Mouse (Mus musculus) kidney, adult 8-10 months (tissue): Measurements from ENCODE around the gene Cdh24.
A peak's percentile ranks its signal among the peaks of the same experiment; 100 is the strongest.

Experiments
- DNase-seq, 2 experiments: peaks; one replicate each; pipeline ENCODE4 v3.0.0; 2022

Cdh24 gene

DNA sequence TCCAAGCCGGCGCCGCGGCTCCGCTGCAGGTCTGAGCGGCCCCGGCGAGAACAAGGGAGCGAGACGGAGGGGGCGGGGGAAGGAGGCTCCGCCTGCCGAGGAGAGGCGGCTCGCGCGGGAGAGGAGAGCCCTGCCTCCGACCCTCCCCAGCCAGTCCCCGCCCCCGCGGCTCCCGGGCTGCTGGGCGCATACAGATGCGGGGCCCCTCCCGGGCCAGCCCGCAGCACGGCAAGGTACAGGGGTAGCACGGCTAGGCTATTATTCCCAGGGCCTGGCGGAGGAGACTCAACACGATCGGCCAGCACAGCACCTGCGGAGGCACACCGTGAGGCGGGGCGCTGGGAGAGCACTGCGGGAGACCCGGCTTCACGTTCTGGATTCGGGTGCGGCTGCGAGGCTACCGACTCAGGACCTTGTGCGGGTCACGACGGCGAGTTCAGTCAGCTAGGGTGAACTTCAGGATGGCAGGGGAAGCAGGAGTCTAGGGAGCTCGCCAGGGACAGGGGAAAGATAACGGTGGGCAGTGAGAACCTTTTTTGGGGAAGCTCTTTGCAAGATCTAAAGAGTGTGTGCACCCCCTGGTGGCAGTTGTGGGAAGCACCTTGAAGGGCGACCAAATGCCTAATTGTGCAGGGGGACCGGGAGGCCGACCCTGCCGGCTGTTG is at the start of gene Cdh24:
Cdh24 (minus strand) TSS at position 60 of the 665 bp plus-strand sequence.
- peak; percentile 86 to 88 for DNase-seq

- no peak for DNase-seq
Measured at GRCm38 (mm10) chr14:54687251-54687650, 46.1 kb upstream of the Cdh24 start.

- peak; percentile 100 for DNase-seq
Measured at GRCm38 (mm10) chr14:54686522-54687143, 45.5 kb upstream of the Cdh24 start, which contains the start of gene Acin1. Acin1 (minus strand) TSS chr14:54686931.

DNA sequence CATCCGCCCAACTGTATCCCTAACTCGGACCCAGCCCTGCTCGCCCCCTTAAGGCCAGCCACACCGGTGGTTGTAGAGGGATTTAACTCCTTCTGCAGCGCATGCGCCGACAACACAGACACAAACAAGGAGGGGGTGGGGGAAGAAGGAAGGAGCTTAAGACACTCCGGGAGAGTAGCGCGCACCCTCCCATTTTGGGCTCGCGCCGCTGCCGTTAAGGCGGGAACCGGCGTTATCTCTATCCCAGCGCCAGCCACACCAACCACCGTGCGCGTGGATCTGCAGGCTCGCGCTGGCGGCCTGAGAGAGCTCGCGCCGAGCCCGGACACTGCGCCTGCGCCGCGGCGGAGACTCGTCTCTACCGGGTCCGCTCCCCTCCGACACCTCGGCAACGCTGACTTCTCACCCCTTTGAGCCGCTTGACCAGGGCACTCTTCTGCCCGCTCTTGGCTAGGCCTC is 44.9 kb upstream of the Cdh24 start, which contains the start of gene 1700123O20Rik:
1700123O20Rik (plus strand) TSS at position 154 of the 459 bp plus-strand sequence.
- peak in 1 of 2 experiments; percentile 81 for DNase-seq

DNA sequence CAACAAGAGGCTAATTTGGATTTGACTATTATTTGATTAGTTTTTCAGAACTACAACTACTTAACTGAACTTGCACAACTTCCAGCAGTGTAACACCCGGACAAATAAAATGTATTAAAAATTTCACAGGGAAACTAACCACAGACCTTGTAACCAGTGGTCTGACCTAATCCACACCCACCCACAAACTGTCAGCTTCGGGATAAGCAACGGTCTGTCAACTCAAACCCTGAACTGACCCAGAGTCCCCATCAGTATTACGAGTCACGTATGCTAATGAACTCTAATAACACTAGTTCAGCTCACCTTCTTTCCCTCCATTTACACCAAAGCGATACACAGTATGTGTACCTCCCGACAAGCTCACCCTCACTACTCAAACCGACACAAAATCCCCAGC is 44.3 kb upstream of the Cdh24 start:
- DNase-seq, result no peak

DNA sequence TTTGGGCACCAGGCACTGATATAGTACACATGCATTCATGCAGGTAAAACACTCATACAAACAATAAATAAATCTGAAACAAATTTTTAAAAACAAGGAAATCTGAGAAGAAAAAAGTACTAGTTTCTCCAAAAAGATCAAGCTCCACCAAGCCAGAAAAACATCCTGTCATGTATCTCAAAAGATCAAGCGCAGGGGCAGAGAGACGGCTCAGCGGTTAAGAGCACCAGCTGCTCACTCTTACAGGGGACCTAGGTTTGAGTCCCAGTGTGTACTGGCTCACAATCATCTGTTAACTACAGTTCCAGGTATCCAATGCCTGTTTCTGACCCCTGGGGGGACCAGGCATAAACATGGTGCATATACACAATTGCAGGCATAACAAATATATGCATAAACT is 41.2 kb upstream of the Cdh24 start:
- DNase-seq, result no peak

DNA sequence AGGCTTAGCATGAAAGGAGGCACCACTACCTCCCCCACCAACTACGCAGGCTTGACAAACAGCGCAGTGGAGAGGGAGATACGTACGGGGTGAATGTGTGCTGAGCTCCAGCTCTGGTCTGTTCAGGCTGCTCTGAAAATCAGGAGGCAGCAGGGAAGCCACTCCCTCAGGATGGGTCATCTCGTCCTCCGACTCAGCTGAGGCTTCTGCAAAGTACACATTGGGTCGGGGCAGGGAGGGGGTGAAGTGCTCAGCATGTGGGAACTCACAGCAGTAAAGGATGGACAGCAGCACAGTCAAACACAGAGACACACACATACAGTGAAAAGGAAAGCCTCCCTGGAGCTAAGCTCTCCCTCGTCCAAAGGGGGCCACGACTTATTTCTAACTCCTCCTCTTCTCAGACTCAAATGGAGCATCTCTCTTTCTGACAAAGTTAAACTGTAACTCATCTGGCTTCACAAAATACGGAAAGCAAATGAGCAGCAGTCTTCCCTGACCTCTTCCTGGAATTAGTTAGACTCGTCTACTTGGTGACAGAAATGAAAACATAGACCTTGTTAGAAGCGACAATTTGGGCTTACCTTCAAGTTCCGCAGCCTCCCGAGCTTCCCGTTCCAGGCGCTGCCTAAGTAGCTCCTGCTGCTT is 37.6 kb upstream of the Cdh24 start:
- peak in 1 of 2 experiments; percentile 17 for DNase-seq

DNA sequence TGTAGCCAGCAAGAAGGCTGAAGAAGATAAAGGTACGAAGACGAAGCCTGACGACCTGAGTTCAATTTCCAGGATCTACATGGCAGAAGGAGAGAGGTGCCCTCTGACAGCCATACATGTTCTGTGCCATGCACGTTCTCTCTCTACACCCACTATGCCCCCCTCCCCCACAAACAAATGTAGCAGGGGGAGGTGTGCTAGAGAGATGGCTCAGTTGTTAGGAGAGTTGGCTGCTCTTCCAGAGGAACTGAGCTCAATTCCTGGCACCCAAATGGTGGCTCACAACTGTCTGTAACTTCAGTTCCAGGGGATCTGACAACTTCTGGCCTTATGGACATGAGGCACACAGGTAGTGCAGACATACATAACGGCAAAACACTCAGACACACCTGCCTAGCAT is 35.1 kb upstream of the Cdh24 start:
- no peak for DNase-seq

DNA sequence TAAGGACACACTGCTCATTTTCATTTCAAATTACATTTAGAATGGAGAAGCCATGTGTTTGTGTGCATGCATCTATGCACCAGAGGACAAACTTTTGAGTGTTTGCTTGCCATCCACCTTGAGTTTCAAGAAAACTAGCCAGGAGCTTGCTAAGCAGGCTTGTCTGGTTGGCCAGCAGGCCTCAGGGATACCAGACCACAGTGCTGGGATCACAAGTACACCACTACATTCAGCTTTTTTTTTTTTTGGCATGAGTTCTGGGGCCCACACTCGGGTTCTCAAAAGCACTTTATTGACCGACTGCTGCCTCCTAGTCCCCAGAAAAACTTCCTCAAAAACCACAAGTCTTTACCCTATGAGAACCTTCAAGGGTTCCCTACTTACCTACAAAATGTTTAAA is 33.2 kb upstream of the Cdh24 start:
- DNase-seq, result no peak

DNA sequence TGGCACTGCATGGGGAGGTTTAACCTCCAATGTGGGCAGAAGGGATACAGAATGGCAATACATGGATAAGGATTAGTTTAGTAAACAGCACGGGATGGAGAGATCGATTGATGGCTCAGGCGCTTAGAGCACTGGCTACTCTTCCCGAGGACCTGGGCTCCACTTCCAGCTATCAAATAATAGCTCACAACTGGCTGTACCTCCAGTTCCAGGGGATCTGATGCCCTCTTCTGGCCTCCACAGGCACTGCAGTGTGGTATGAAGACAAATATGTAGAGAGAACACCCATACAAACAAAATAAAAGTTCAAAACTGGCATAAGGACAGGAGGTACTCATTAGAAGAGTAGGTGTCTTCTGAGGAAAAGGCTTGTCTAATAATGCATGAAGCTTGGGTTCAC is 28.2 kb upstream of the Cdh24 start:
- DNase-seq, result peak; percentile 33 to 75

- DNase-seq, result no peak
Measured at GRCm38 (mm10) chr14:54664477-54665222, 23.5 kb upstream of the Cdh24 start.

DNA sequence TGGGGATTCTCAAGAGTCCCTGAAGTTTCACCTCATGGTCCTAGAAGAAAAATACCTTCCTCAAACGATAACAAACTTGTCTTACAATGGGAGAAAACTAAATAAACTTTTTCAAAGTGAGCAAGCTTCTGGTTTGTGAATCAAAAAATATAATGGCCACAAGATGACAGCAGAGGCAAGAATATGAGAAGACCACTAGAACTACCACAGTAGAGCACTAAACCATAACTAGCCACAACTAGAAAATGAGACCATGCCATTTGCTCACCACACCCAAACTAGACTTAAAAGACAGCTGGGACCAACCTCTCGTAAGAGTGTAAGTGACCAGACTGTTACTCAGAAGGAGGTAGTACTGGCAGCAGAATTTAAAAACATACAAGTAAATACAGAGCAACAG is 18.8 kb upstream of the Cdh24 start:
- no peak for DNase-seq

DNA sequence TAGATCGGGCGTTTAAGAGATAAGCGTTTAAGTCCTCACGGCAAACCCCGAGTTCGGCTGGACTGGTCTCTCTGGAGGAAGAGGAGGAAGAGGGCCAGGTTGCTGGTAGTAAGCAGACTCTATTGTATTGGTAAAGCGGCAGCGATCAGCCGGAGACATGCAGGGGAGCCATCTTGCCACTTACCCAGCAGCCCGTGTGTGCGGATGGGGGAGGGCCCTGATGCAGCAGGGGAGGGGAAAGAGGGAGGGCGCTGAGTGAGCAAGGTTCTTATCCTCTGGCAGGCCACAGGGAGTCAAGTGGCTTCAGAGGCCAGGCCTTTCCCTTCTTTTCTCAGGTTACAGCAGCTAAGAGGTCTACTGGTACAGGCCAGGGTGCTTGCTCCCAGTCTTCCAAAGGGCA is 12.3 kb upstream of the Cdh24 start:
- peak; percentile 91 to 93 for DNase-seq

- DNase-seq, result no peak
Measured at GRCm38 (mm10) chr14:54652787-54653186, 11.6 kb upstream of the Cdh24 start.

DNA sequence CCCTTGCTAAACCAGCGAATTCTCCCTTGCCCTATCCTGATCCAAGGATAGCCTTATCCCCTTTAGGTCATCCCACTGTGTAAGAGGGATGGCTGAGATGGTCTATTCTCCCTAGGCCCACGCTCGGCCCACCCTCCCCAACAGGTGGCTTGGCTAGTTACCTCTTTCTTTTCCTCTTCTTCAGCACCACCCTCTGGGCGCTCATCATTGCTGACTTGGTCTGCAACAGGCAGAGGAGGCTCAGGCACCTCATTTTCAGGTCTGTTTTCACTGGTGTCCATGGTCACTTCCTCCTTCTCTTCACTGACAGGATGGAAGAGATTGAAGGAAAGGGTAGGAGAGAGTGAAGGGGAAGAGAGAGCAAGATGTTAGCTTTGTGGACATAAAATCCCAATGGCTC is 10.4 kb upstream of the Cdh24 start:
- no peak for DNase-seq

- DNase-seq, result peak; percentile 81 to 89
Measured at GRCm38 (mm10) chr14:54650621-54651454, 9.7 kb upstream of the Cdh24 start.

DNA sequence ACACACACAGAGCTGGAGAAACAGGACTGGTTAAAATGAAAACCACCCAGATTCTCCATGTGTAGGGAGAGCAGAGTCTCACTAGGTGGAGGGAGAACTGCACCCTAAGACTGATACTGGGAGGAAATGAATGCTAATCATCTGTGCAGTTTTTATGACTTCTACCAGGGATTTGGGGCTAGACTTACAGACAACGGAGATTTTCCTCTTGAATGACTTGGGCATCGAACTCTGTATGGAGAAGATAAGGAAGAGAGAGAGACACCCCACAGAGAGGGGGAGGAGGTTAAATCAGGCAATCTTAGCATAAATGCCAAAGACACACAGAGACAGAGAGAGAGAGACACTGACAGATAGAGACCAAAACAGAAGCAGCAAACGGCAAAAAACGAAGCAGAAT is 6.7 kb upstream of the Cdh24 start:
- DNase-seq, result no peak

DNA sequence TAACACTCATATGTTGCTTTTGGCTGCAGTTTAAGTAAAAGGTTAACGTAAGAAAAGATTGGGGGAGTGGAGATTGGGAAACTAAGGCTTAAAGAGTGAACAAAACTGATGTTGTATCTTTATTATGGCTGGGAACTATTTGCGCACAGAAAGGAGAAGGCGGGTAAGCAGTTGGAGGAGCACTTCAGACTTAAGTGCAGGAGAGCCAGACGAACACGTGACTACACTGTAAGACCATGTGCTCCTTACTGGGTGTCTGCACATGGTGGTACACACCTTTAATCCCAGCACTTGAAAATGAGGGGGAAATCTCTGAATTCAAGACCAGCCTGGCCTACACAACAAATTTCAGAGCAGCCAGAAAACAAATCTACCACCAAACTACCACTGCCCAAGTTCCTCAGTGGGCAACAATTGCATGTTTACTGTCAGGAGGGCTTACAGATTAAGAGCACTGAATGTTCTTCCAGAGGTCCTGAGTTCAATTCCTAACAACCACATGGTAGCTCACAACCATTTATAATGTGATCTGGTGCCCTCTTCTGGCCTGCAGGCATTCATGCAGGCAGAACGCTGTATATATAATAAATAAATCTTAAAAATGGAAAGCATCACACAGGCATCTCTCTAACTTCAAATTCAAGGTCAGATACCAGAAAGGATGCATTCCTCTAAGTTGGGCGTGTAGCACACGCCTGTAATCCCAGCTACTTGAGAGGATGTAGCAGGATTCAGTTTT is 5.9 kb upstream of the Cdh24 start:
- DNase-seq, result no peak

DNA sequence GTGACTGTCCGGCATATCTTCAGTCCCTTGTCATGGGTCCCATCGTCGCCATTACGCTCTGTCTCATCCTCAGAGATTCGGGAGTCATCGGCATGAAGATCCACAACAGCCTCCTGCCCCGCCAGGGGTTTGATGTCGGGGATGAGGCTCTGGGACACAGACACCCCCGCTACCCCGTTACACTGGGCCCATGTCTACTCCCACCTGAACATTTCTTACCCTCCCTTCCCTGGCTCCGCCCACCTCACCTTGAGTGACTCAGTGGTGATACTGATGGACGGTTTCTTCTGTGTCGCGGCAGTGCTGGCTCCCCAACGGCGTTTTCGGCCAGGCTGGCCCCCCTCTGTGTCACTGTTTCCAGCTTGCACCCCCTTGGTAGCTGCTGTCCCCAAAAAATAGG is 5.3 kb upstream of the Cdh24 start:
- no peak for DNase-seq

DNA sequence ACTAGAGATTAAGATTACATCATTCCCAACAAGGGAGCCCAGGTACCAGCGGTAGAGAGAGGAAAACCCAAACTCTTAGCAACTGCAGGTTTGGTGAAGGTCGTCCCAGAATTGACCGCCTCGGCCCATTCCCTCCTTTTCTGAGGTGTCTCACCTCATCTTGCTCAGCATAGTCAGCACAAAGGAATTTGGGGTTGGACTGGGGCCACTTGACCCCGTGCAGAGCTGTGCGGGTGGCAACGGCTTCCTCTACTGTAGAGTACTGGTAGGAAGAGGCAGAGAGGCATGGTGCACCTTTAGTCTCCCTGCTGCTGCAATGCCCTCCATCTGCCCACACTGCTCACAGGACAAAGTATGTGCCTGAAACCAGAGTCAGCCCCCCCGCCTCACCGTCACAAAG is 3.1 kb upstream of the Cdh24 start:
- no peak for DNase-seq

- DNase-seq, result no peak
Measured at GRCm38 (mm10) chr14:54643011-54643410, 1.8 kb upstream of the Cdh24 start.
